Mouse (Mus musculus): ENCODE measurements around the gene 4930539E08Rik.

The 4930539E08Rik gene

DNA sequence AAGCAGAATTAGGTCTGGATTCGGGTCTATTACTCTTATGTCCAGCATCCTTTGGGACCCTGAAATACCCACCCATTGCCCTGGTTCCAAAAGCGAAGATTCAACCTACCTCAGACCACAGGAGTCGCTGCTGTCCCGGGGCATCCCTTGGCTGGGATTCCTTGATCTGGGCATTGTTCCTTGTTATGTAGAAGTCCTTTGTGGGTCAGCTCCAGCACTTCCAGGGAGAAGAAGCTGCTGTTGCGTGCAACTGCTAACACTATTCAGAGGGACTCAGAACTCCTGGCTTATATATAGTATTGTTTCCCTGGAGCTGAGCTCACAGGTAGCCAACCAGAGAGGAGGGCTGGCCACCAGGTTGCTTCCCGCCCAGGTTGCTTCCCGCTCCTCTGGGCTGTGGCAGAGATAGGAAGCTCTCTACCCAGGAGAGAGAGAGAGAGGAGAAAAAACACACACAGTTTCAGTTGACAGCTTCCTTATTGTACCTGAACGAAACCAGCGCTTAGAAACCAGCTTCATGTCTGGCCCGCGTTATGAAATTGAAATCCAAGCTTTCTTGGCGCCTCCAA is at the start of gene 4930539E08Rik:
Gene 4930539E08Rik, minus strand, starts transcription at position 265 of the 569 bp plus-strand sequence.
- no peak for DNase-seq (ENCODE audit: low spot score)

DNA sequence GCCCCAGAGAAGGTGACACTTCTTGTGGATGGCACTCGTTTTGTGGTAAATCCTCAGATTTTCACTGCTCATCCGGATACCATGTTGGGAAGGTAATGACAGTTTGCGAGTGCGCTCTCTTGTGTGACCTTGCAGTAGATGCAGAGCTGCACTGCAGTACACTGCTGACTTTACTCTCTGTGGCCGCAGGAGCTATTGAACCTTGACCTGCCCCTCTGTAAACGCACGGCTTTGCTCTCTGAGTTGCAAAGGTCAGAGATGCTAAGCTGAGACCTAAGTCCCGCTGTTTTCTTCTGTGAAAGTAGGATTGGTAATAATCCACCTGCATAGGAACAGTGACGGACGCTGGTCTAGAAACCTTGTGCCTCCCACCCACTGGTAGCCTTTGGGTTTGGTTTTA is 46.5 kb upstream of the 4930539E08Rik start:
- no peak for DNase-seq (ENCODE audit: low spot score)

DNA sequence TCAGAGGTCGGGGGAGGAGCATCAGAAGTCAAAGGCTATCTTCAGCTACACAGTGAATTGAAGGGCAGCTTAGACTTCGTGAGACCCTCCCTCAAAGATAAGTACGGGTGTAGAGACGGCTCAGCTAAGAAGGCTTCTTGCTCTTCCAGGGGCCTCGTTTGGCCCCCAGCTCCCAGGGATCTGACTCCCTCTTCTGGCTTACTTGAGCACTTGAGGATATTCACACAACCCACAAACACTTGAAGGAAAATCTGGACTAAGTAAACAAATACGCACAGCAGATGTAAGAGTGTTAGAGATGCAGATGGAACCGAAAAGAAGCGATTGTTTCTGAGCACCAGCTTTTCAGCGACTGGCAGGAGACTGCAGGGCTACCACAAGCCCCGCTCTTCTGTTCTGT is 45.5 kb upstream of the 4930539E08Rik start:
- no peak for DNase-seq (ENCODE audit: low spot score)

- DNase-seq (ENCODE audit: low spot score), result no peak
Measured at GRCm38 (mm10) chr17:28954416-28954815, 39.3 kb upstream of the 4930539E08Rik start.

- no peak for DNase-seq (ENCODE audit: low spot score)
Measured at GRCm38 (mm10) chr17:28953251-28953650, 38.1 kb upstream of the 4930539E08Rik start.

GRCm38 (mm10) chr17:28951831-28952799 is 37.0 kb upstream of the 4930539E08Rik start, which contains the start of gene Kctd20:
Gene Kctd20, plus strand, starts transcription at chr17:28951950.
- peak; percentile 53 for DNase-seq (ENCODE audit: low spot score)

- DNase-seq (ENCODE audit: low spot score), result no peak
Measured at GRCm38 (mm10) chr17:28950751-28951150, 35.6 kb upstream of the 4930539E08Rik start.

GRCm38 (mm10) chr17:28948661-28949060 is 33.5 kb upstream of the 4930539E08Rik start:
- no peak for DNase-seq (ENCODE audit: low spot score)

DNA sequence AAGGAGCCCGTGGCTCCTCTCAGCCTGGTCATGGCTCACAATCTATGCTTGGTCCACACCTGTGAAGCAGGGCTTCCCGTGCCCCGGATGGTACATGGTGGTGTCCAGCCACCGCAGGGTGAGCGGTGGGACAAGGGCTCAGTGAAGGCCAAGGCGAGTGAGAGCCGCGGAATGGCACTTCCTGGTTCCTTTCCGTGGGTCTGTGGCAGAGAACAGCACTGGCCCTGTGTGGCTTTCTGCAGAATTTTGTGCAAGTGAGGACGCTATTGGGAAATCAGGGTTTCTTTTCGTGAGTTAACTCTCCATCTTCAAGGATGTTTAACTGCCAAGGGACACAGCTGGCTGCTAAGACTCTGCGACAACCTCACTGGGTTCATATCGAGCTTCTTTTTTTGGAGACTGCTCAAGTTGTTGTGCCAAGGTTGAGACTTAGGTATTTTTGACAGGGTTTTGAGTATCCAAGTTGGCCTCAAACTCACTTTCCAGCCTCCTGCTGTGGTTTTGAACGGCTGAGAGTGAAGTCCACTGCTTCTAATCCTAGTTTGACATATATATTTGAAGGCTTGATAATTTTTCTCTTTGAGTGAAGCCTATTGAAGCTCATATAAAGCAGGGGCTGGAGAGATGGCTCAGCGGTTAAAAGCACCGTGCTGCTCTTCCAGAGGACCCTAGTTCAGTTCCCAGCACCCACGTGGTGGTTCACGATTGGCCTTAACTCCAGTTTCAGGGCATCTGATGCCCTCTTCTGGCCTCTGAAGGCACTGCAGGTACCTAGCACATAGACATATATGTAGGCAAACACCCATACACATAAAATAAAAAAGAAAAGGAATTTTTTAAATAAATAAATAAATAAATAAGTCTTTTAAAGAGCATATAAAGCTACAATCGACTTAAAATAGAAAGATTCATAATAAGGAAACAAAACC is 32.2 kb upstream of the 4930539E08Rik start:
- DNase-seq (ENCODE audit: low spot score), result no peak

- no peak for DNase-seq (ENCODE audit: low spot score)
Measured at GRCm38 (mm10) chr17:28944481-28944880, 29.4 kb upstream of the 4930539E08Rik start.

GRCm38 (mm10) chr17:28943740-28944139 is 28.6 kb upstream of the 4930539E08Rik start, which contains the start of gene Pxt1:
Gene Pxt1, minus strand, starts transcription at chr17:28943840.
- DNase-seq (ENCODE audit: low spot score), result no peak

GRCm38 (mm10) chr17:28942101-28942500 is 27.0 kb upstream of the 4930539E08Rik start:
- no peak for DNase-seq (ENCODE audit: low spot score)

DNA sequence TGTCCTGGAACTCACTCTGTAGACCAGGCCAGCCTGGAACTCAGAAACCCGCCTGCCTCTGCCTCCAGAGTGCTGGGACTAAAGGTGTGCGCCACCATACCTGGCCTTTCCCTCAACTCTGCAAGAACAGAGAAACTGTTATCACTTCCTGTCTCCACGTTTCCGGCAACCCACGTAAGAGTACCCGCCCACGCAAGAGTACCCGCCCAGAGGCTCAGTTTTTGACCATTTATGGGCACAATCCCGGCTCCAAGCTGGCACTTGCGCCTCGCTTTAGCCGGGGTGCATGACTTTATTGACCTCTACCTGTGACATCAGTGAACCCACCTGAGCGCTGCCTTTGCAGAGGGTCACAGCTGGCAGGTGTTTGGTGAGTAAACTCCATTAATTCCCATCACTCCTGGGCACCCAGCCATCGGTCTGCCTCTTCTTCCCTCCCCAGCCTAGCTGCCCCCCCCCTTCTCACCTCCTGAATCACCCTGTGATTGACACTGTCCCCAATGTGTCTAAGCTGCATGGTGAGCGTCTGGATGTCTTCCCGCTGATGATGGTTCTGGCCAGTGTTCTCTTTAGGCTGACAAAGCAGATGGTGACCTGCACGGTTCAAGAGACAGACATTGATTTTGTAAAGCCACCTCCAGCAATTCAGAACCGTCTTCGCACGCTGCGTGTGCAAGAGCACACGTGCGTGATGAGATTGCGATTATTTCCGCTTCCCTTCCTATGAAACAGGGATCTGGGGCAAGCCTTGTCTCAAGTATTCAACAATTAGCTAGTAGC is 25.8 kb upstream of the 4930539E08Rik start:
- no peak for DNase-seq (ENCODE audit: low spot score)

- no peak for DNase-seq (ENCODE audit: low spot score)
Measured at GRCm38 (mm10) chr17:28936622-28937345, 21.7 kb upstream of the 4930539E08Rik start.

GRCm38 (mm10) chr17:28936133-28936532 is 21.0 kb upstream of the 4930539E08Rik start:
- no peak for DNase-seq (ENCODE audit: low spot score)

DNA sequence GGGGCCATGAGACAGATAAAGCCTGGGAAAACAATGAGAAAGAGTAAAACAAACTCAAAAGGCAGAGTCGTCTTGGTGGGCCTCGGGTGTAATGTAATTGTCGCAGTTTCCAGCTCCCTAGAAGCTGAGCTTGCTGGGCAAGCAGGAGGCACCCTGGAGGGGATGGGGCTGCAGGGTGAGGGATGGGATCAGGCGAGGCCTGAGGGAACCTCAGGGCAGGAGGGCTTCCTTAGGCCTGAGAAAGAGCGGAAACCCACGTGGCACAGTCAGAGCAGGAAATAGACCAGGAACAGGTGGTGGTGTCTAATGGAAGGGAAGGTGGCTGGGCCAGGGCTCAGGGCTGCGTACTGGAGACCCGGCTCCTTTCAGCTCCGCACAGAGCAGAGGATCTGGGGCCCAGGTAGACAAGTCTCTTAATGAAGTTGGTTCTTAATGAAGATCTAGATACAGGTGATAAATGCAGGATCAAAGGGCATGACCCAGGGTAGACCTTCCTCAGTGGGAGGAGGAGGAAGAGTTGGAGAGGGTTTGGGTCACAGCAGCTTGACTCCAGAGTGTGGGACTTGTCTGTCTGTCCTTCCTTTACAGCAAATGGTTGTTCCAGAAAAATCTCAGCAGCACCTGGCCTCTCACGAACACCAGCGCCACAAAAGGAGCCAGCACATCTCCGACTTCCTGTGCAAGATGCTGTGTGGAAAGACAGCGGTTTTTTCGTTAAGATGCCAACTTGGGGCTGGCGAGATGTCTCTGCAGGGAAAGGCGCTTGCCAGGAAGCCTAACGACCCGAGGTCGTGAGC is 19.2 kb upstream of the 4930539E08Rik start:
- no peak for DNase-seq (ENCODE audit: low spot score)

GRCm38 (mm10) chr17:28932274-28932673 is 17.1 kb upstream of the 4930539E08Rik start:
- DNase-seq (ENCODE audit: low spot score), result no peak

- no peak for DNase-seq (ENCODE audit: low spot score)
Measured at GRCm38 (mm10) chr17:28931436-28932211, 16.5 kb upstream of the 4930539E08Rik start.
